Comparison of ENCODE assay signal across 16 mouse cellular contexts in genomic region chr9:70636748-70637147, GRCm38 (mm10).
"Had no signal": no experiment of that assay in that cellular context is flagged by ENCODE, and none has a peak within 500 bp of the region (broad histone marks: within the 10 kb centered on the region; RNA-seq: fewer than 3 reads in every experiment).

No protein-coding gene starts in this region.

- H3K4me1 ChIP-seq: neural tube, embryonic 13.5 days; neural tube, embryonic 15.5 days; stomach, embryonic 15.5 days had no signal

- H3K27me3 ChIP-seq: neural tube, embryonic 13.5 days; neural tube, embryonic 15.5 days; stomach, embryonic 15.5 days had no signal

- H3K9me3 ChIP-seq: neural tube, embryonic 13.5 days; neural tube, embryonic 15.5 days; stomach, embryonic 15.5 days had no signal

- H3K27ac ChIP-seq: neural tube, embryonic 13.5 days; neural tube, embryonic 15.5 days; stomach, embryonic 15.5 days; stomach, postnatal 0 days had no signal

- H3K4me2 ChIP-seq: neural tube, embryonic 13.5 days; neural tube, embryonic 15.5 days; stomach, embryonic 15.5 days had no signal

- H3K9ac ChIP-seq: neural tube, embryonic 13.5 days; neural tube, embryonic 15.5 days; stomach, embryonic 15.5 days had no signal

- H3K36me3 ChIP-seq: stomach, embryonic 15.5 days had no signal

- H3K4me3 ChIP-seq: neural tube, embryonic 13.5 days; neural tube, embryonic 15.5 days; stomach, embryonic 15.5 days had no signal

- DNase-seq: retina, postnatal 1 day; right cerebral cortex, adult 18-20 months; right cerebral cortex, postnatal 14 days; right cerebral cortex, postnatal 25 days; right cerebral cortex, postnatal 4 days; spleen, adult 18-20 months; thymus, adult 18-20 months; thymus, adult 2 months; thymus, postnatal 14 days; thymus, postnatal 25 days; thymus, postnatal 36 days; thymus, postnatal 4 days had no signal
